Mouse (Mus musculus) intestine, embryonic 16.5 days (tissue): ENCODE results near the gene Lrp1. TPM values are rescaled to one million over a fixed set of nuclear protein-coding genes. Genes with fewer than 3 reads are reported as not detected.

Experiments
- ATAC-seq: fragments of 200-750 bp; cut with Nextera tagmentation; 2 replicates; pipeline ENCODE4 v1.8.0; 2017; ENCODE audit warnings: moderate TSS enrichment, moderate library complexity
- H3K27ac ChIP-seq: fragments of 300-500 bp; sonication (generic); 2 replicates; pipeline ENCODE4 v1.5.1; 2014; ENCODE audit warnings: mild to moderate bottlenecking, low read length
- H3K27me3 ChIP-seq: fragments of 300-500 bp; sonication (generic); replicated peaks from 2 replicates; pipeline ENCODE4 v1.6.1; 2014; ENCODE audit warnings: low read length, control low read depth, mixed read lengths; ENCODE audit not compliant: control insufficient read depth, insufficient read depth
- H3K36me3 ChIP-seq: fragments of 300-500 bp; sonication (generic); 2 replicates; pipeline ENCODE4 v1.6.1; 2014; ENCODE audit warnings: low read length, control low read depth; ENCODE audit not compliant: control insufficient read depth, insufficient read depth
- H3K4me1 ChIP-seq: fragments of 300-500 bp; sonication (generic); 2 replicates; pipeline ENCODE4 v1.6.1; 2014; ENCODE audit warnings: low read length, control low read depth, mixed read lengths; ENCODE audit not compliant: control insufficient read depth, insufficient read depth
- H3K4me2 ChIP-seq: fragments of 300-500 bp; sonication (generic); 2 replicates; pipeline ENCODE4 v1.6.1; 2014; ENCODE audit warnings: low read depth, low read length, control low read depth
- H3K4me3 ChIP-seq: fragments of 300-500 bp; sonication (generic); 2 replicates; pipeline ENCODE4 v1.5.1; 2014; ENCODE audit warnings: mild to moderate bottlenecking, low read length
- H3K9ac ChIP-seq: fragments of 300-500 bp; sonication (generic); 2 replicates; pipeline ENCODE4 v1.6.1; 2014; ENCODE audit warnings: low read depth, low read length
- H3K9me3 ChIP-seq: fragments of 300-500 bp; sonication (generic); 2 replicates; pipeline ENCODE4 v1.6.1; 2016; ENCODE audit warnings: low read length, control low read depth; ENCODE audit not compliant: control insufficient read depth
- WGBS: fragments of 180-500 bp; shearing (Covaris S2); extraction: QIAGEN DNeasy Blood & Tissue Kit; methylation state at CpG from one replicate; pipeline ENCODE4 v1.1.7; 2014; 5-methylcytosine and 5-hydroxymethylcytosine counted together
- polyA plus RNA-seq: library from polyadenylated mRNA; unstranded; fragments of >200 nt; fragmentation: Nextera tagmentation; extraction: Ambion mirVana; gene quantifications from 2 replicates; pipeline ENCODE4 v1.2.1, GENCODE M21; 2015

Lrp1 gene
- polyA plus RNA-seq, 1 experiment from 2014 or later = 64.6 TPM

GRCm38 (mm10) chr10:127555703-127556102, 65.2 kb downstream of the Lrp1 start:
- ATAC-seq = no peak
- Histone ChIP-seq H3K4me2 (no peak overlapping the region), H3K4me3 (no peak overlapping the region), H3K27ac (no peak overlapping the region), H3K4me1 (no peaks in the 10 kb centered on the region), H3K9ac (no peak overlapping the region), H3K27me3 (no peaks in the 10 kb centered on the region), H3K9me3 (no peaks in the 10 kb centered on the region), H3K36me3 (peaks cover 56% of the 10 kb centered on the region)
- WGBS = 71% methylated on average over 18 of the region's 18 CpGs

- WGBS = 91% methylated on average over 17 of the region's 17 CpGs
- Histone ChIP-seq H3K27ac (no peak overlapping the region), H3K4me3 (no peak overlapping the region), H3K27me3 (no peaks in the 10 kb centered on the region), H3K9me3 (no peaks in the 10 kb centered on the region), H3K36me3 (peaks cover 35% of the 10 kb centered on the region), H3K9ac (no peak overlapping the region), H3K4me1 (no peaks in the 10 kb centered on the region), H3K4me2 (no peak overlapping the region)
- ATAC-seq = no peak
Measured at GRCm38 (mm10) chr10:127549892-127550291, 71.1 kb downstream of the Lrp1 start.

DNA sequence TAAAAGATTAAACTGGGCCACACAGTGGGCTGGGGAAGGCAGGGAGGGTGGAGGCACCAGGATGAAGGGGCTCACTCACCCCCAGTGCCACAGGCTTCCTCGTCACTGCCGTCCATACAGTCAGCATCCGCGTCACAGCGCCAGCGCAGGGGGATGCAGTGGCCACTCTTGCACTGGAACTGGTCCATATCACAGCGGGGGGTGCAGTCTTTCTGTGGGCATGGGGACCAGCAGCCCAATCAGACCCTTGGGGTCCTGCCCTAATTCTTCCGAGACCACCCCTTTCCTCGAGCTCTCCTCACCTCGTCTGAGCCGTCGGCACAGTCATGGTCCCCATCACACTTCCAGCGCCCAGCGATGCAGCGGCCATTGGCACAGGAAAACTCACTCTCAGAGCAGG, 72.7 kb downstream of the Lrp1 start:
- no peaks in the 10 kb centered on the region for H3K4me1 ChIP-seq
- no peak overlapping the region for H3K9ac ChIP-seq
- H3K4me3 ChIP-seq = no peak overlapping the region
- 90% methylated on average over 15 of the region's 15 CpGs for WGBS
- H3K36me3 ChIP-seq = peaks cover 25% of the 10 kb centered on the region
- no peaks in the 10 kb centered on the region for H3K9me3 ChIP-seq
- no peak for ATAC-seq
- H3K27ac ChIP-seq = no peak overlapping the region
- H3K27me3 ChIP-seq = no peaks in the 10 kb centered on the region
- no peak overlapping the region for H3K4me2 ChIP-seq

- Histone ChIP-seq H3K27ac (no peak overlapping the region), H3K27me3 (no peaks in the 10 kb centered on the region), H3K9me3 (no peaks in the 10 kb centered on the region), H3K4me3 (no peak overlapping the region), H3K4me2 (no peak overlapping the region), H3K4me1 (no peaks in the 10 kb centered on the region), H3K36me3 (peaks cover 34% of the 10 kb centered on the region), H3K9ac (no peak overlapping the region)
- ATAC-seq = no peak
- WGBS = 90% methylated on average over 7 of the region's 7 CpGs
Measured at GRCm38 (mm10) chr10:127546505-127546904, 74.4 kb downstream of the Lrp1 start.

DNA sequence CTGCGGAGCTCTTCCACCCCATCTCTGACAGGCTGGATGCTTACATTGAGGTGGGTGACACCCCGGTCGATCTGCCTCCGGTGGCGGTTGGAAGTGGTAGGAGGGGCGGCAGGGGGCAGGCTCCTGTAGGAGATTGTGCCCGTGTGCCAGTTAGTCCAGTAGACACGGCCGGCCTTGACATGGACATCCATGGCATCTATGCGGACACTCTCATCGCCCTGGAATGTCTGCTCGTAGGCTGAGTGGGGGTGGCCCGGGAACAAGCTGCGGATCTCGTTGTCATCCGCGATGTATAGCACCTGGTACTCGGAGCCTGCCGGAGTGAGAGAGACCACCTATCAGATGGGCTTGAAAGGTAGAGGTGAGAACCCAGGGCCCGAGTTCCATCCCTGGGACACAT, 76.6 kb downstream of the Lrp1 start:
- H3K36me3 ChIP-seq = peaks cover 29% of the 10 kb centered on the region
- no peak overlapping the region for H3K4me2 ChIP-seq
- no peak overlapping the region for H3K9ac ChIP-seq
- 92% methylated on average over 20 of the region's 20 CpGs for WGBS
- H3K4me3 ChIP-seq = no peak overlapping the region
- H3K4me1 ChIP-seq = no peaks in the 10 kb centered on the region
- H3K27me3 ChIP-seq = no peaks in the 10 kb centered on the region
- H3K27ac ChIP-seq = no peak overlapping the region
- ATAC-seq = no peak
- no peaks in the 10 kb centered on the region for H3K9me3 ChIP-seq

- Histone ChIP-seq H3K27me3 (no peaks in the 10 kb centered on the region), H3K27ac (no peak overlapping the region), H3K4me3 (no peak overlapping the region), H3K4me2 (no peak overlapping the region), H3K9ac (no peak overlapping the region), H3K9me3 (no peaks in the 10 kb centered on the region), H3K36me3 (peaks cover 34% of the 10 kb centered on the region), H3K4me1 (no peaks in the 10 kb centered on the region)
- 79% methylated on average over 3 of the region's 3 CpGs for WGBS
- no peak for ATAC-seq
Measured at GRCm38 (mm10) chr10:127543916-127544315, 77.0 kb downstream of the Lrp1 start.

- Histone ChIP-seq H3K9ac (no peak overlapping the region), H3K4me1 (no peaks in the 10 kb centered on the region), H3K27me3 (no peaks in the 10 kb centered on the region), H3K36me3 (peaks cover 35% of the 10 kb centered on the region), H3K9me3 (no peaks in the 10 kb centered on the region), H3K4me2 (no peak overlapping the region), H3K4me3 (no peak overlapping the region), H3K27ac (no peak overlapping the region)
- WGBS = 57% methylated on average over 6 of the region's 6 CpGs
- ATAC-seq = no peak
Measured at GRCm38 (mm10) chr10:127542720-127543119, 78.2 kb downstream of the Lrp1 start.

GRCm38 (mm10) chr10:127542084-127542483, 78.9 kb downstream of the Lrp1 start:
- no peak for ATAC-seq
- WGBS = 85% methylated on average over 13 of the region's 13 CpGs
- peaks cover 35% of the 10 kb centered on the region for H3K36me3 ChIP-seq

DNA sequence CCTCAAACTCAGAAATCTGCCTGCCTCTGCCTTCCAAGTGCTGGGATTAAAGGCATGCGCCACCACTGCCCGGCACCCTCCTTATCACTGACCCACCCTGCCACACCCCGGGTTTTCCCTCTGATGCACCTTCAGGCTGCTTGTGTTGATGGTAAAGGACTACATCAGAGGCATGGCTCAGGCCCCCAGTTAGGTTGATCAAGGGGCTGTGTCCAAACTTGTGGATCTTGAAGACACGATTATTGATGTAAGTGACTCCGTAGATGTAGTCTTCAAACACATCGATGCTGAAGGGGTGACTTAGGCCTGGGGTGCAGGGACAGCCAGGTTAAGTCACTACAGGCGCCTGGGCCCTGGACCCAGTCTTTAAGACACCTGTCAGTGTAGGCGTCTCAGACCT, 79.4 kb downstream of the Lrp1 start:
- Histone ChIP-seq H3K9ac (no peak overlapping the region), H3K36me3 (peaks cover 32% of the 10 kb centered on the region)

More at GRCm38 (mm10) chr10:127542084-127542483, 78.9 kb downstream of the Lrp1 start:
- Histone ChIP-seq H3K4me3 (no peak overlapping the region), H3K27ac (no peak overlapping the region), H3K9me3 (no peaks in the 10 kb centered on the region), H3K4me1 (no peaks in the 10 kb centered on the region), H3K4me2 (no peak overlapping the region), H3K9ac (no peak overlapping the region), H3K27me3 (0 out of 2 replicates have a peak, but pooled peaks cover under 1% of the 10 kb centered on the region)

DNA sequence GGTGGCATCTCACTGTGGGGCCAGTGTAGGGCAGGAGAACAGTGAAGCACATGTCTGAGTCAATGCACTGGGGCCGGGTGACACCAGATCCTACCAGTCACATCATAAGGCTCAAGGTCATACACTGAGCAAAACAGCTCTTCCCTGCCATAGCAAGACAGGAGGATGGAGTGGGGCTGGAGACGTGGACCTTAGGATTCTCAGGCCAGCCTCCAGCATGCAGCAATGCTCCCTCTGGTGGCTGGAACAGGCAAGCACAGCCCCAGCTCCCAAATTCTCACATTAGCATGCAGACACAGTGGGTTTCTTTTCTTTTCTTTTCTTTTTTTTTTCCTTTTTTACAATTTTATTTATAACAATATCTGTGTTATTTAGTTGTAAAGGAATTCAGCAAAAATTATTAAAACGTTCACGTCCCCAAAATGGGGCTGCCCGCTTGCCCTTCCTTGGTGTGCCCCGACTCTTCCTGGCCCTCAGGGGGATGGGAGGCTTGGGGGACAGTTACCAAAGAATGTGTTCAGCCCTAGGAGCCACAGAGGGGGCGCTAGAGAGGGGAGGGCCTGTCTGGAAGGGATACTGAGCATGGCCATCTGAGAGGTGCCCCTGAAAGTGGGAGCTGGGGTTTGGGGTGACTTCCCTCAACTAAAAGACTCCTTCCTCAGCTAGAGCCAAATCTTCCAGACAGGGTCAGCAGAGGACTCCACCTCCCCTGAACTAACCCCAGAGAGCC, 82.9 kb downstream of the Lrp1 start:
- H3K36me3 ChIP-seq = peaks cover 20% of the 10 kb centered on the region
- peaks cover 14% of the 10 kb centered on the region for H3K4me1 ChIP-seq
- no peak overlapping the region for H3K9ac ChIP-seq
- ATAC-seq = peak; percentile 30
- H3K4me2 ChIP-seq = no peak overlapping the region
- no peak overlapping the region for H3K27ac ChIP-seq
- WGBS = 30% methylated on average over 7 of the region's 7 CpGs
- no peak overlapping the region for H3K4me3 ChIP-seq
- no peaks in the 10 kb centered on the region for H3K9me3 ChIP-seq
- peaks cover 39% of the 10 kb centered on the region for H3K27me3 ChIP-seq

More for the DNA sequence above, 79.4 kb downstream of the Lrp1 start:
- Histone ChIP-seq H3K27ac (no peak overlapping the region), H3K4me2 (no peak overlapping the region), H3K4me3 (no peak overlapping the region), H3K4me1 (no peaks in the 10 kb centered on the region), H3K9me3 (no peaks in the 10 kb centered on the region), H3K27me3 (0 out of 2 replicates have a peak, but pooled peaks cover 5% of the 10 kb centered on the region)
- no peak for ATAC-seq
- 88% methylated on average over 8 of the region's 8 CpGs for WGBS
